Mouse (Mus musculus): ENCODE results near the gene Sla2.

GRCm38 (mm10) chr2:156864481-156864880, 22.5 kb downstream of the Sla2 start:
- TF ChIP-seq TAL1 (conservative IDR thresholded peaks at IDR 0.05; ENCODE audit: low read depth, low read length) = no peak
- no peak for TF ChIP-seq CTCF (IDR thresholded peaks at IDR 0.05; ENCODE audit: low read depth, low read length)
- TF ChIP-seq GATA1 (IDR thresholded peaks at IDR 0.05; ENCODE audit: borderline replicate concordance, low read length) = no peak
- TF ChIP-seq POLR2AphosphoS5 (IDR thresholded peaks at IDR 0.05; ENCODE audit: insufficient replicate concordance, low read depth, low read length) = no peak
